Mouse (Mus musculus) retina, embryonic 14.5 days (tissue): ENCODE data around the gene Ccni.

Experiments
- DNase-seq: peaks from one replicate; pipeline ENCODE4 v3.0.0-alpha.2; 2015; ENCODE audit warnings: low spot score

Gene Ccni

GRCm38 (mm10) chr5:93135368-93136107 is 70.8 kb downstream of the Ccni start:
- no peak for DNase-seq

DNA sequence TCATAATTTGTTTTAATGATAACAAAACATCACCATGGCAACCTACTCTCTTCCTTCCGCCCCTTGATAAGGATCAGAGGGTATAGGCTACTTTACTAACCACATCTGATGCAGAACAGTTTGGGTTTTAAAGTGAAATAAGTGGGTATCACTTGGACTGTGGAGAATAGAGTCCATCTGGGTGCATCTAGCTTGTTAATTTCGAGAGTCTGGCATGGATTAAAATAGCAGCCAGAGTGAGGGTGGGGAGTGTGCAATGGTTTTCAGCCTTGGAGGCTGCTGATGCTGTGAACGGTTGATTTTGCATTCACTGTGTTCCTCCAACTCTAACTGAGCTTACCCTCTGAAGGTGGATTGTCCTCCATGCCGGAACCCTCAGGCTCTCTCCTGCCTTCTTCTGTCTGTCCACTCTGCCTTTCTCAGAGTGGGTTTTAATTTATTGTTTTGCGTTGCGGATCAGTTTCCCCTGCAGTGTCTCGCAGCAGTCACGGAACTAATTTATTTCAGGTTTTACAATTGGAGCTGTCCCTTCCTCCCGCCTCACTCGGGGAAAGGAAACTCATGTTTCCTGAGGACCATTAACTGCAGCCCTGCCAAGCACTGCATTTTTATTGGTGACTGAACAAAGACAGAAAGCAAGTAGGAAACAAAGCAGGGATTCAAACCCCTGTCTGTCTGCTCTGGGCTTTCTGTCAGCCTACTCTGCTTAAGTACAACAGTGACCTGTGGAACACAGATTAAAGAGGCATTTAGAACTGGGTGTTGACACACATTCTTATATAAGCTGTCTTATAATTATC is 72.7 kb downstream of the Ccni start:
- DNase-seq, result no peak
